Mouse (Mus musculus): ENCODE results near the gene Axl.
"Not testable (repeated sequence)": the region's sequence is repeated elsewhere in the genome, so short reads cannot be mapped to it uniquely, and the experiment has no call there.

The Axl gene

DNA sequence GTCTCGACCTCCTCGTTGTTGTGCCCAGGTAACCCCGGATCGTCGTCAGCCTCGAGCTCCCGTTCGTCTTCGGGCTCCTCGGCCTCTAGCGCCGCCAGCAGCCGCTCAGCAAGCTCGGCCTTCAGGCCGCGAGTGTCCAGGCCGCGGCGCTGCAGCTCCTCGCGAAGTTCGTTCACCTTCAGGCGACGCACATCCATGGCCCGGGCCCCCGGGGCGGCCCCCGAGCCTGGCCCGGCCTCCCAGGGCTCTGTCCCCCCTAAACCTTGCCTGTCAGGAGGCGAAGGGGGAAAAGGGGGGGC lies 34.1 kb downstream of the Axl start:
- no peak for DNase-seq (ENCODE audit: low spot score in 2 of 2)

DNA sequence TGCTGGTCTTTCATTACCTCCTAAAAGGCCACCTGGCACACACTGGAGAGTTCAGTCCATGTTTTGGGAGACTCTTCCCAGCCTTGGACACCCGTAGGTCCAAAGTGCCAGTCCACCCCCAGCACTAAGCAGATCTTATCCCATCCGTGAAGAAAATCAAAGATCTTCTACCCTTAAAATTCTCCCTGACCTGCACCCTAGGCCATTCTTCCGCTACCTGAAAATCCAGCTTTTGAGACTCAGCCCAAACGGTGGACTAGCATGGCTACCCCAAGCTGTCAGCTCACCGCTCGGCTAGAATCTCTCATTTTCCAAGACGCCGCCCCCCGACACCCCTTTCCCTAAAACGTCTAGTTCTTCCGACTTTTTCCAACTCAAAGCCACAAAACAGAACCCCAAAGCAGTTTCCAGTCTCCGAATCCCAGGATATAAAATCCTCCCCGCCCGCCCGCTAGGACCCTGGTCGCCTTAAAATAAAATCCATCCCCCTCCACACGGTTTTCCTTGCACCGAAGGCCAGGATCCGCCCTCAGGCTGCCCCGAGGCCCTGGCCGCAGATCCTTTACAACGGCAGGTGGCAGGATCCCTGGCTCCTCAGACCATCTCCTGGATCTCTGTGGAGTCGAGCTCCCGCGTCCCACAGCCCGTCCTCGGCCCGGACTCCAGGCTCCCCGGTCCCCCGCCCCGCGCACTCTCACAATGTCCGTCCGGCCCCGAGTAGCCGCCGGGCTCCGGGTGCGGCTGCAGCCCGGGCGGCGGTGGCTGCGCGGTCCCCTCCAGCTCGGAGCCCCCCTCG lies 34.7 kb downstream of the Axl start:
- DNase-seq (ENCODE audit: low spot score in 2 of 2) = peak; percentile 14 to 37

DNA sequence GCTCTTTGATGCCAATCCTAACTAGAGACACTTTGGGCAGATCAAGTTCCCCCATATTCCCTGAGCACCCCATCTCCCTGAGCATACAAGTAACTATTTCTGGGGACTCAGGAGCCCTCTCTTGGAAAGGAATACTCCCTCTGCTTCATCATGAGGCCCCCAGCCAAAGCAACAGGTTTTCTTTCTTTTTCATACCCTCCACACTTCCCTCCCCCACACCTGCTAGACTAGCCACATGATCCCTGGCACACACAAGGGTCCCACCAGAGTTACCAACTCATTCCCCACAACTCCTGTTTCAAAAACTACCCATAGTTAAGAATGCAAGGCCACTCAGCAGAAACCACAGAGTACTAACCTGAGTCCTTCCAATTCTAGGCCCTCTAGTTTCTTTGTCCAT lies 35.4 kb downstream of the Axl start:
- DNase-seq (ENCODE audit: low spot score in 2 of 2) = no peak

DNA sequence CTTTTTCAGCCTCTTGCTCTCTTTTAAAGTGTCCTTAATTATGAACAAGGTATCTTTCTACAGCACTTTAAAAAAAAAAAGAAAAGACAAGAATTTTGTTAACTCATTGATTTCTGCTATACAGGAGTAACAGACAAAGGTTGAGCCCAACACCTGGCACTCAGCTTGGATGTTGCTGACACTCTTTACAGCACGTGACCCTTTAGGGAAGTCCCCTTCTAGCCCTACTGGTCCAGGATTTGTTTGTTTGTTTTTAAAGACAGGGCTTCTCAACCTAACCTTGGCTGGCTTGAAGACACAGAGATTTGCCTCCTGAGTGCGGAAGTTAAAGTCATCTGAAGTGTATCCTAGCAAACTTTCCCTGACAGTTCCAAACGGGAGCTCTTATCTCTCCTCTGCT lies 41.7 kb downstream of the Axl start:
- DNase-seq (ENCODE audit: low spot score in 2 of 2) = no peak

DNA sequence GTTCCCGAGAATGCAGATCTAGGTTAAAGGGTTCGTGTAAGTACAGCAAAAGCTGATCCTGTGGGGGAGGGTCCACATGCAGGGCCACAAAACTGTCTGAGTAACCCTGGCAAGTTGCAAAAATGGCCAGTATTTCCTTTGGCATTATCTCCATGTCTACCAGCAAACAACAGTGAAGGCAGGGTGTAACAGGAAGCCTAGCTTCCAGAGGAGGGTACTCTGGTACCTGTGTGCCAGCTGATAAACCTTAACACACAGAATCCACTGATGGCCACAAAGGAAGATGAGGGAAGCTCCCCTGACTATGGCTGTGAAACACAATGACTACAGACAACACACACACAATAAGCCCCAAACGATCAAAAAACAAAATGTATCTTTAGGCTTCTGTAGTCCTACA lies 50.2 kb downstream of the Axl start:
- DNase-seq (ENCODE audit: low spot score in 2 of 2) = no peak

DNA sequence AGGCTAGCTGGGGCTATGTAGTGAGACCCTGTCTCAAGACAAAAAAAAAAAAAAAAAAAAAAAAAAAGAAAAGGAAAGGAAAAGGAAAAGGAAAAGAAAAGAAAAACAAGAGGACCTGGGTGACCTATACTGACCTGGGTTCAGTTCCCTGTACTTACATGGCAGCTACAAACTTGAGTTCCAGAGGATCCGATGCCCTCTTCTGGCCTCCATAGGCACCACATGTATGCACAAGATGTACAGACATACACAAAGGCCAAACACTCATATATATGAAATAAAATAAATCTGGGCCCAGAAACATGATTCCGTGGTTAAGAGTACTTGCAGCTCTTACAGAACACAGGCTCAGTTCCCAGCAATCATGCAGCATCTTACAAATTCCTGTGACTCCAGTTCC lies 51.6 kb downstream of the Axl start:
- DNase-seq (ENCODE audit: low spot score in 2 of 2) = no peak

DNA sequence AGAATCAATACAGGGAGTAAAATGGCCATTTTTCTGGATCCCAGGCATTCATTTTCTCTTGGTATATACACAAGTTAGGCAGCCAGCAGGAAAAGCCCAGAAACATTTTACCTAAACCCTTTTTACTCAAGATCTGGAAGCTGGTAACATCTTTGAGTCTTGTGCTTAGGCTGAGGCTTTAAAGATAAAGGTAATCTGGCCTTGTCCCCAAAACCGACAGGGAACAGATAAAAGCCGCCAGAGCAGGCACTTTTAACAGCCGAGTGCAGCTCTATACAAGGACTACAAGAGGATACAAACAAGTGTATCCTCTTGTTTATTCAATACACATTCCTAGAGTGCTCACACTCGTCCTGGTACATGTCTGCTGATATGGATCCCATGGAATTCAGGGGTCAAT lies 53.5 kb downstream of the Axl start:
- no peak for DNase-seq (ENCODE audit: low spot score in 2 of 2)

DNA sequence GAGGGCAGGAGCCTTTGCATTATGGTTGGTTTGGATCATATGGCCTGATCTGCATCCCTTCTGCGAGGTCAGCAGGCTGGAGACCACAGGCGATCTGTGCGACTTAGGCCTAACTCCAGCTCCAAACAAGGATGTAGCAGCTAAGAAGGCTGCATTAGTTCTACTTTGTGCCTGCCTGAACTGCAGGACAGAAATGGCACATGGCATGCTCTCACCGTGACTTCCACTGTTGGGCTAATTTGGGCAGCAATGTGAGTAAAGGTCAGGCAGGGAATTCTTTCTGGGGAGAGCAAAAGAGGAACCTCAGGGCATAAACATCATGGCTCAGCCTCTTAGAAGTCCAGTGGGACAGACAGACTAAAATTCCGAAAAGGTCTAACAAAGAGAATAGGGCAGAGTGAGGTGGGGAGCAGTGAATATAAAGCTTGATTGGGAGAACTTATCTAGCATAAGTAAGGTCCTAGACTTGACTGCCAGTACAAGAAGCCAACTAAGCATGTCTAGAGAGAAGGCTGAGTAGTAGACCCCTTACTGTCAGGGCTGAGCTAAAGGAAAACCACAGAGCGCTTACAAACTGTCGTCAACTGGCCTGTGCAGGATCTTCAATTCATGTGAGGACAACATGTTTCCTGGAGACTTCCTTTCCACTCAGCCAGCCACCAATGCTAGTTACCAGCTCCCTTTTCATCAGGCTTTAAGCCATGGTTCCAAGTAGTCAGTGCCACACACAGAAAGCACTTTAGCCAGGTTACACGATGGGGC lies 57.0 kb downstream of the Axl start:
- no peak for DNase-seq (ENCODE audit: low spot score in 2 of 2)

DNA sequence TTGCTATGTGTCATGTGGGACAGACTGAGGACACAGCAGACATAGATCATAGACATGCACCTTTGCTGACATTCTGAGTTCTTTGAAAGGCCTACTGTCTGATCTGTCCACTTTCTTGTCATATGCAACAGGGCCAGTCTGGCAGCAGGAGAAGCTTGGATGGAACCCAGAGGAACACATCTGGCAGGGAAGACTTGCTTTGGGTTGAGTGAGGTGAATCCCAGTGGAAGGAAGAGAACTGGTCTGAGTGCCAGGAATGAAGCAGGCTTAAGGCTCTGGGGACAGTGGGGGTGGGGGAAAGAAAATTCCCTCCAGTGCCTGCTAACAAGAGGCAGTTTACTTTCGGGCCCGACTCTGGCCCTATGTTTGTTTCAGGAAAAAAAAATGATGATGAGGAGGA lies 58.6 kb downstream of the Axl start:
- no peak for DNase-seq (ENCODE audit: low spot score in 2 of 2)

DNA sequence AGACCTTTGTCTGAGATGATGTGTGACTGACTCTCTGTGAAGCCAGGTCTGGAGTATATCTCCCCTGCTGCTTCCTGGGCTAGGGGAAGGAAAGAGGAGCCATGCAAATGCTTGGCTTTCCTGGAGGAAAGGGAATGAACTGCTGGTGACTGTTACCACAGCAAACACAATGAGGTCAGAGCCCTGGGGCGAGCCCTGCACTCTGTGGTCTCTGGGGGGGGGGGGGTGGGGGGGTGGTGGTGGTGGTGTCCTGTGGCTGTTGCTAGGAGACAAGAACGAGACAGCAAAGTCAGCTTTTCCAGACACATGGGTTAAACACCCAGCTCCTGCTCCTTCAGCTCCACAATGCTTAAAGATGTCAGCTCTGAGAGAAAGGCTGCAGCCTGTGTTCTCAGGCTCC lies 59.1 kb downstream of the Axl start:
- no peak for DNase-seq (ENCODE audit: low spot score in 2 of 2)

DNA sequence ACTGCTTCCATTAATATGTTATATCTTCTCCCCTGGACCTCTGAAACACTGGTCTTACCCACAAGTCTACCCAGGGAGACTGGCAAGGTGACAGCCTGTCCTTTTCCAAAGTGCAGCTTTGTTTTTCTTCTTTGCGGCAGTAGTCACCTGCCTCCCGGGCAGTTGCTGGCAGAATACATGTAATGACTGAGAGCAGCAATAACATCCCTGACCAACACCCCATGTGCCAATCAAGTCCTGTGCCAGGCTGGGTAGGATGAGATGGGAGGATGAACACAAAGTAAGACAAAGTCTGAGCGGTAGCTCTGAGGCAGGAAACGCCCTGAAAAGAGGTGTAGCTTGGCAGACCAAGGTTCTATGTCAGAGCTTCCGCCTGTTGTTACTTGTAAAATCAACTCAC lies 60.7 kb downstream of the Axl start:
- no peak for DNase-seq (ENCODE audit: low spot score in 2 of 2)

DNA sequence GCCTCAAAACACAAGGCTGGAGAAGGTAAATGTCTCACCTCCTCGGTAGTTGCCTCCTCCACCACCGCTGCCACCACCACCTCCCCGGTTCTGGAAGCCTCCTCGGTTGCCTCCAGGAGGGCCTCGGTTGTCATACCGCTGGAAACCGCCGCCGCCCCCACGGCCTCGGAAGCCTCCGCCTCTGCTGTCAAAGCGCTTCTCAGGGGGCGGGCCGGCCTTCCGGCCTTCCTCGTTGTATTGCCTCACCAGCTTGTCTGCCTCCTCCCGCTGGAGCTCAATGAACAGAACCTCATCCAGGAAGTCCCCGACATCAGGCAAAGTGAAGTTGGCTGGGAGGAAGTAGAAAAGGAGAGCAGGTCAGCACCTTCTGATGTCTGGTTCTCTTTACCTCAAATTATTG lies 62.6 kb downstream of the Axl start:
- no peak for DNase-seq (ENCODE audit: low spot score in 2 of 2)

DNA sequence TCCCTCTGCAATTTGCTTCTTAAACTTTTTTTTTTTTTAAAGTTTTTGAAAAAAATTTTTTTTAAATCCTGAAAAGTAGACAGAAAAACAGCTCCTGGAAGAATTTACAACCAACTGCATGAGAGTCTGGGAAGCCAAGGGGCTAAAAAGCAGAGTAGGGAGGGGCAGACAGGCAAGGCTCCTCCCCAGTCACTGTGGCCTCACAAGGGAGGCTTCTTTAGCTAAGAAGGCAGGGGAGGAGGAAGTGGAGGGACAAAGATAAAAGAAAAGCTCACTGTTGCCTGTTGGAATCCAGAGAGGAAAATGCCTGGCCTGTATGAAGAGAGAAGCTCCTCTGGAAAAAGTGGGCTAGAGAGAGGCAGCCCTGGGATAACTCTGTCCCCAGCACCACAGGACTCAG lies 66.7 kb downstream of the Axl start:
- DNase-seq (ENCODE audit: low spot score in 2 of 2) = not testable (repeated sequence)

DNA sequence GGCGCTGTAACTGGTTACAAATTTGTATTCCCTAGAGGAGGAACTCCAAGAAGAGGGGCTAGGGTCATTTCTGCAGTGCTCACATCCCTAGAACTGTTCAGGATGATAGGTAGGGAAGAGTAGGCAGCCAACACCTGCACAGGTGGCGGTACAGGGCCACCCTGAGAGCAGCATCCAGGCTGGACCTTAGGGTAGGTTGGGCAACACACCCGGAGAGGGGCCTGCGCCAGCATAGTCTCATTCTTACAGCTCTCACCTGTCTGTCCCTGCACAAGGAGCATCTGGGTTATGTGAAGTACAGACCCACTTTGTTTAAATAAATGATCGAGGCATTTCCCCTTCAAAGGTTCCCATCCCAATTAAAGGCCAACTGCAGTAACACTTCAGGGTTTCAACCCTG lies 67.7 kb downstream of the Axl start:
- DNase-seq (ENCODE audit: low spot score in 2 of 2) = no peak

DNA sequence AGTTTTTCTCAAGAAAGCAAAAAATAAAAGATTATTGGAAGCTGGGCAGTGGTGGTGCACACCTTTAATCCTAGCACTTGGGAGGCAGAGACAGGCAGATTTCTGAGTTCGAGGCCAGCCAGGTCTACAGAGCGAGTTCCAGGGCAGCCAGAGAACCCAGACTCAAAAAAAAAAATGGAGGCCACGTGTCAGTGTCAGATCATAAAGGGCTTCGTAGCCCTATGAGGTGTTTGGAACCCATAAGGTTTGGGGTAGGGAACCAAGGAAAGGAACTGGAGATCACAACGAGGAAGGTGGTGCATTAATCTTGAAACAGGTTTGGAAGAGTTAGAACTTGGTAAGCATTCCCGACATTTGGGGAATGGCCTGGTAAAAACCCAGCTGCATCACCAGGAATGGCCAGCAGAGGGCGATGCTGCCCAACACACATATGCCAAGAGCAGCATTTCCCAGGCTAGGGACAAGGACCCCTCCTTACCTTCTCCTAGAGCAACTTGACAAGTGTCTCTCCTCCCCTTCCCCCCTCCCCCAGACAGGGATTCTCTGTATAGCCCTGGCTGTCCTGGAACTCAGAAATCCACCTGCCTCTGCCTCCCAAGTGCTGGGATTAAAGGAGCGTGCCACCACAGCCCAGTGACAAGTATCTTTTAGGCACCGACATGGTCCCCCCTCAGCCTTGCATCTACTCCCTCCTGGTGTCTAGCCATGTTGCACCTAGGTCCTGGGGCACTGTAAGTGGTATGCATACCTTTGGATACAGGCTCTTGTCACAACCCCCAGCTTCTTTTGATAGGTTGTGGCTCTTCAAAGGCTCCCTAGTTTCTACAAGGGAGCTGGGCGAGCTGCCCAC lies 68.5 kb downstream of the Axl start:
- DNase-seq (ENCODE audit: low spot score in 2 of 2) = peak; percentile 59 to 62

DNA sequence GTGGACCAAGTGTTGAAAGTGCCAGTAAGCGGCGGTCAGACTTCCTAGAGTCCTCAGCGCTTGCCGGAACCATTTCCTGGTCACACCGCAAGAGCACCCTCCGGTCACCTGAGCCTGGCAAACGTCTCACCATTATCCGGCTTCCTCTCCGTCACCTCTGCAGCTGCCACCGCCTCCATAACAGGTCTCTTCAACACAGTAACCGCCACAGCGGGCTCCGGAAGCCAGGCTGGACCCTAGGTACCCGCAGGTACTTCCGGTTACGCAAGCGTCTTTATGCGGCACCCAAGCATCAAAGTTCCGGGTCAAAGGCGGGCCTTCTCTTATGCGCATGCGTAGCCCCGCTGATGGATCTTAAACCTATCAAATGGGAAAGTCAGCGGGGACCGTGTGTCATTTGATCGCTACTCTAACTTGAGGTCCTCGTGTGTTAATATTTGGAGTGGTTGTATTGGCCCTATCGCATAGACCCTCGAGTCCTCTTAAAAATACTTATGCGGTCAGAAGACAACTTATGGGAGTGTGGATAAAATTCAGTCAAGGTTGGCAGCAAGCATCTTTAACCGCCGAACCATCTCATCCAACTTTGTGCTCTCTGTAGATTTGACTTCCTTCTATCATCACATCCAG lies 69.6 kb downstream of the Axl start, which contains the start of gene Ccdc97:
Ccdc97 (minus strand) TSS at position 301 of the 630 bp plus-strand sequence.
- DNase-seq (ENCODE audit: low spot score in 2 of 2) = peak; percentile 92 to 95

DNA sequence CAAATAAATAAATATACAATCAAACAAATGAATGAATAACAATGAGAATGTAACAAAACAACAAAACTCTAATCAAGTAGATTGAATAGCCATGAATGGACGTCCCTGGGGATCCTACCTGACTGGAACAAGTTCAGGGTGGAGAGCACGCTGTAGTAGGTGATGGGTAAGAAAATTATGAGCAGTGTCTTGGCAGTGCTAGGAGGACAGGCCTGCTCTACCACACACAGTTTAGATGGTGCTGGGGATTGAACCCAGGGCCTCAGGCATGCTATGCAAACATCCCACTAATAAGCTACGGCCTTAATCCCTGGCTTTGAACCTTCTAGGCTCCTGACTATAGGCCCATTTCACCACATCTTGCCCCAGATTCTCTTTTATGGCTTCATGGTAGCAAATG lies 71.0 kb downstream of the Axl start:
- DNase-seq (ENCODE audit: low spot score in 2 of 2) = no peak

DNA sequence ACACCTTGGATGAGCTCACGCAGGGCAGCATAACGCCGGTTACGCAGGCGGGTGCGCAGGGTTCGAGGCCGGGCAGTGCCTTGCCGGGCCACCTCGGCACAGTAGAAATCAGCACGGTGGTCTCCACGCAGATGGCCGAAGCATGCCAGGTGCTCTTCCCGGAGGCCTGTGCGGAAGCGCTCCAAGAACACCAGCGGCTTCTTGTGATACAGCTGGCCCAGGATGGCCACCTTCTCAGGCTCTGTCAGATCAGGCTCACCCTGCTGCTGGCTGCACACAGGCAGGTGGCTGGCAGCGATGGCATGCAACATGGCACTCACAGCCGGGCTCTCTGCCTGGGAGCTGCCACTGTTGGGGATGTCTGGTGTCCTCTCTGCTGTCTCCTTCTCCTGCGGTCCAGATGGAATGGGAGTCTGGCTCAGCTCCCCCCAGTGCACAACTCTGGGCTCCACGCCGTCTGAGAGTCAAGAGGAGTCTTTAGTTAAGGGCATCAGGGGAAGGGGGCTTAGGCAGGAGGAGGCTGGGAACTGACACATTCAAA lies 72.7 kb downstream of the Axl start:
- DNase-seq (ENCODE audit: low spot score in 2 of 2) = no peak

DNA sequence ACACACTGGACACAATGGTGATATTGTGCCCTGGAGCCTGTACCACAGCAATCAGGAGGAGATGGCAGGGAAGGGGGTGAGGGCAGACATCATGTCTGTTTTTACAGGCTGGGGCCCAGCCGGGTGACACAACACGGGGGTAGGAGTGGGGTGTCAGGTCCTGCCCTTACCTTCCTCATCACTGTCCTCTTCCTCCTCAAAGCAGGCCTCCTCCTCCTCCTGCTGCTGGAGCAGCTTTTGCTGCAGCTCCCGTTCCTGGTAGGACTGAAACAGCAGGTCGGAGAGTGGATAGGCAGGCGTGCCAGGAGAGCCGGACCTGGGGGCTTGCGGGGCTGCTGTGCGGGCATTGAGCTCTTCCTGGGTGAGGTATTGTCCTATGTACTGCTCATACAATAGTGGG lies 73.9 kb downstream of the Axl start:
- no peak for DNase-seq (ENCODE audit: low spot score in 2 of 2)

DNA sequence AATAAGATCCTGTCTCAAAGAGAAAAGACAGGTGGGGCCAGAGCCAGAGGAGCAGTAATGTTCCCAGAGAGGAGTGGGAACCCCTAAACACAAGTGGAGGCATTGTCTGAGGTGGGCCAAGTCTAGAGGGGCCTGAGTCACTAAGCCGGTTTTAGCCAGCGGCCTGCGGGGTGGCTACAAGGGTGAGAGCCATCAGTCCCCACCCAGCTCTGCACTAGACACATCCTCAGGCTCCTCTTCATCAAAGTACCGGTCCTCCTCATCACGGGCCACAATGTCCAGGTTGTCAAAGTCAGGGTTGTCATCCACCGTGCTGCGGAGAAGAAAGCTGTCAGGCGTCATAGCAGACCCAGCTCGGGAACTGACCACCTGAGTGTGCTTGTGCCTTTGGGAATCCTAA lies 75.7 kb downstream of the Axl start:
- DNase-seq (ENCODE audit: low spot score in 2 of 2) = no peak

DNA sequence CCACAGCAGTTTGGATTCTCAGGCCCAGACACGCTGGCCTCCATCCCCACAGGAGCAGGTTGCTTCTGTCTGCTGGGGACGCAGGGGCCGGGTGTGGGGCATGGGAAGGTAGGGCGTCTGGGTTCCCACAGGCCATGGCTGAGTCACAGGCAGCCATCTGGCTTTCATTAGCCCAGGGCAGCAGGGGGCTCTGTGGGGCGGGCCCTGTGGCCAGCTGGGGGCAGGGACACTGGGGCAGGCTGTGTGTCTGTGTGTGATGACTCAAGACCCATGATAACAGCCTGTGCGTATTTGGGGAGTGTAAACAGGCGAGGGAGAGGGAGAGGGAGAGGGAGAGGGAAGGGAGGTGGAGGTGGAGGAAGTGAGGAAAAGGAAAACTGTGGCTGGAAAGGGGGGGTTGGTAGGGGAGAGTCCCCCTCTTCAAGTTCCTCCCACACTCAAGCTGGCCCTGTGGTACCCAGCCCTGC lies 76.7 kb downstream of the Axl start:
- DNase-seq (ENCODE audit: low spot score in 2 of 2) = no peak

DNA sequence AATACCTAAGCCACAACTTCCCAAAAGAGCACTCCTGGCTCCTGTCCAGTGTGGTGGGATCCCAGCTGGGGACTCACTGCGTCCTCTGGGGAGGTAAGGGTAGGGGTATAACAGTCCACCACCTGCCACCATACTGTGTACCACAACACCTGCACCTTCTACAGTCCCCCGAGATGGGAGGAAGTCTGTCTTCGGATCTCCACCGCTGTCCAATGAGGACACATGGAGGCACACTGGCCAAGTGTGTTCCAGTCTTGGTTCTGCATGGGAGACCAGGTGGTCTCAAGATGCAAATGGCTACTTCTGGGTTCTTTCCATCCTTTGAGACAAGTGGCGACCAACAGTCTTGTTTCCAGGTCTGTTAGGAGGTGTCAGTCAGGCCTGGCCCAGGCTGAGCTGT lies 77.3 kb downstream of the Axl start:
- no peak for DNase-seq (ENCODE audit: low spot score in 2 of 2)
